Comparison of ENCODE assay signal across 8 mouse cellular contexts in the genomic region with DNA sequence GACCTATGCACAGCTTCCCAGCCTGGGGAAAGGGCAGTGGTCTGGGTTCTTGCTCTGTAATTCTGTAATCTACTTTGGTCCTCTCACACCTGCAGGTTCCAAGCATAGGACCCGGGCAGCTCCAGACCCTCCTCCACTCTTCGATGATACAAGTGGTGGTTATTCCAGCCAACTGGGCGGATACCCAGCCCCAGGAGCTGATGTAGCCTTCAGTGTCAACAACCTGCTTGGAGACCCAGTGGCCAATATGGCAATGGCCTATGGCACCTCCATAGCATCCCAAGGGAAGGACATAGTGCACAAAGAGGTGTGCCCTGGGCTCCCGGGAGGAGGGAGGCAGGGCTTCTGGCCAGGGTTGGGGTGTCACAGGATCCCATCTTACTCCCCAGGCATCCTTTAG. TPM values are rescaled to one million over a fixed set of nuclear protein-coding genes. Genes with fewer than 3 reads are reported as not detected.
DNase-seq lines count a peak whose midpoint lies in the region; ATAC-seq and TF ChIP-seq lines count a peak whose summit lies in the region.

No protein-coding gene starts in this region.

- ATAC-seq in kidney, embryonic 15.5 days (replicated peaks; ENCODE audit: low FRiP score): no peak
- no peak for ATAC-seq in embryonic facial prominence, embryonic 11.5 days (replicated peaks; ENCODE audit: insufficient number of reproducible peaks, low FRiP score, low TSS enrichment, low read depth)
- ATAC-seq in hindbrain, postnatal 0 days: no peak
- ATAC-seq in midbrain, postnatal 0 days (ENCODE audit: low FRiP score): no peak

- peak overlapping the region; percentile 83 for H3K9ac ChIP-seq in kidney, embryonic 15.5 days
- no peak overlapping the region; the same call in 1 of the 2 replicates for H3K9ac ChIP-seq in embryonic facial prominence, embryonic 11.5 days (replicated peaks; ENCODE audit: low read length)
- H3K9ac ChIP-seq in hindbrain, postnatal 0 days (replicated peaks; ENCODE audit: low read length): peak overlapping the region; percentile 58; the same call in 1 of the 2 replicates
- peak overlapping the region; percentile 66 for H3K9ac ChIP-seq in midbrain, postnatal 0 days (replicated peaks; ENCODE audit: low read length, poor library complexity, severe bottlenecking)

- DNase-seq in kidney, adult 11 months: no peak
- no peak for DNase-seq in embryonic facial prominence, embryonic 11.5 days (ENCODE audit: low spot score)
- DNase-seq in hindbrain, postnatal 0 days (ENCODE audit: low spot score): no peak
- no peak for DNase-seq in midbrain, postnatal 0 days (ENCODE audit: low spot score)
- no peak for DNase-seq in layer of hippocampus, adult 9-11 months
- no peak for DNase-seq in spleen, postnatal 10 days (ENCODE audit: low spot score in 2 of 2)
- no peak for DNase-seq in spleen, postnatal 4 days (ENCODE audit: low spot score in 2 of 2)

- H3K4me3 ChIP-seq in kidney, embryonic 15.5 days (replicated peaks): peak overlapping the region; percentile 90
- peak overlapping the region; percentile 72 for H3K4me3 ChIP-seq in embryonic facial prominence, embryonic 11.5 days (ENCODE audit: low read depth, low read length)
- H3K4me3 ChIP-seq in hindbrain, postnatal 0 days (ENCODE audit: low read length): peak overlapping the region; percentile 72
- peak overlapping the region; percentile 65 for H3K4me3 ChIP-seq in midbrain, postnatal 0 days (ENCODE audit: low read depth, low read length)

- H3K9me3 ChIP-seq in kidney, embryonic 15.5 days (replicated peaks): no peaks in the 10 kb centered on the region
- no peaks in the 10 kb centered on the region for H3K9me3 ChIP-seq in embryonic facial prominence, embryonic 11.5 days (replicated peaks; ENCODE audit: control insufficient read depth, low read length)
- H3K9me3 ChIP-seq in hindbrain, postnatal 0 days (ENCODE audit: low read length): no peaks in the 10 kb centered on the region
- no peaks in the 10 kb centered on the region for H3K9me3 ChIP-seq in midbrain, postnatal 0 days (ENCODE audit: low read length)

- peaks cover 37% of the 10 kb centered on the region for H3K36me3 ChIP-seq in kidney, embryonic 15.5 days
- no peaks in the 10 kb centered on the region for H3K36me3 ChIP-seq in embryonic facial prominence, embryonic 11.5 days (replicated peaks; ENCODE audit: control insufficient read depth, insufficient read depth, low read depth, low read length)
- H3K36me3 ChIP-seq in hindbrain, postnatal 0 days (ENCODE audit: insufficient read depth, low read length): peaks cover 16% of the 10 kb centered on the region; the same call in 1 of the 2 replicates
- H3K36me3 ChIP-seq in midbrain, postnatal 0 days (ENCODE audit: insufficient read depth, low read length): peaks cover 32% of the 10 kb centered on the region

- no peak for TF ChIP-seq CTCF in hindbrain, postnatal 0 days (IDR thresholded peaks at IDR 0.05; ENCODE audit: low read depth)
- no peak for TF ChIP-seq CTCF in midbrain, postnatal 0 days (IDR thresholded peaks at IDR 0.05)

- H3K27ac ChIP-seq in kidney, embryonic 15.5 days: no peak overlapping the region
- H3K27ac ChIP-seq in embryonic facial prominence, embryonic 11.5 days (replicated peaks; ENCODE audit: low read depth, low read length): no peak overlapping the region
- no peak overlapping the region; the same call in 1 of the 2 replicates for H3K27ac ChIP-seq in hindbrain, postnatal 0 days
- no peak overlapping the region for H3K27ac ChIP-seq in midbrain, postnatal 0 days (ENCODE audit: low read depth, low read length)

- peaks cover 33% of the 10 kb centered on the region for H3K4me1 ChIP-seq in kidney, embryonic 15.5 days
- H3K4me1 ChIP-seq in embryonic facial prominence, embryonic 11.5 days (ENCODE audit: control insufficient read depth, insufficient read depth, low read length): peaks cover 13% of the 10 kb centered on the region
- peaks cover 20% of the 10 kb centered on the region for H3K4me1 ChIP-seq in hindbrain, postnatal 0 days (ENCODE audit: insufficient read depth, low read length)
- H3K4me1 ChIP-seq in midbrain, postnatal 0 days (ENCODE audit: insufficient read depth, low read length): peaks cover 17% of the 10 kb centered on the region

- H3K27me3 ChIP-seq in kidney, embryonic 15.5 days: peaks cover 23% of the 10 kb centered on the region
- peaks cover 18% of the 10 kb centered on the region for H3K27me3 ChIP-seq in embryonic facial prominence, embryonic 11.5 days (ENCODE audit: control insufficient read depth, insufficient read depth, low read length)
- H3K27me3 ChIP-seq in hindbrain, postnatal 0 days (ENCODE audit: insufficient read depth, low read length): no peaks in the 10 kb centered on the region
- no peaks in the 10 kb centered on the region for H3K27me3 ChIP-seq in midbrain, postnatal 0 days (ENCODE audit: insufficient read depth, low read length)

- H3K4me2 ChIP-seq in kidney, embryonic 15.5 days: peak overlapping the region; percentile 87
- H3K4me2 ChIP-seq in embryonic facial prominence, embryonic 11.5 days (ENCODE audit: low read depth, low read length): peak overlapping the region; percentile 77
- peak overlapping the region; percentile 64 for H3K4me2 ChIP-seq in hindbrain, postnatal 0 days (ENCODE audit: low read depth, low read length)
- H3K4me2 ChIP-seq in midbrain, postnatal 0 days (ENCODE audit: low read depth, low read length, poor library complexity, severe bottlenecking): peak overlapping the region; percentile 84

- 84% methylated on average over 4 of the region's 4 CpGs for WGBS in kidney, embryonic 15.5 days
- WGBS in embryonic facial prominence, embryonic 11.5 days: 87% methylated on average over 4 of the region's 4 CpGs
- 96% methylated on average over 4 of the region's 4 CpGs for WGBS in hindbrain, postnatal 0 days
- 88% methylated on average over 4 of the region's 4 CpGs for WGBS in midbrain, postnatal 0 days

RNA-seq across cellular contexts. Expression of a gene that starts 1.0 kb away (rescaled TPM):
- polyA plus RNA-seq in kidney, embryonic 15.5 days (2015; fragmentation: Nextera tagmentation; extraction: Ambion mirVana): 99.8 and 101 TPM in 2 replicates
- 62.8 and 75.8 TPM in 2 replicates for polyA plus RNA-seq in embryonic facial prominence, embryonic 11.5 days (2014; fragmentation: Nextera tagmentation; extraction: Ambion mirVana)
- 59.7 and 69.0 TPM in 2 replicates for total RNA-seq in hindbrain, postnatal 0 days (2014; rRNA removed)
- 66.6 and 68.0 TPM in 2 replicates for polyA plus RNA-seq in hindbrain, postnatal 0 days (2015; fragmentation: Nextera tagmentation; extraction: Ambion mirVana)
- total RNA-seq in midbrain, postnatal 0 days (2014; rRNA removed): 40.4 and 53.9 TPM in 2 replicates
- polyA plus RNA-seq in midbrain, postnatal 0 days (2015; fragmentation: Nextera tagmentation; extraction: Ambion mirVana): 38.8 and 49.9 TPM in 2 replicates

RNA-seq across cellular contexts. Expression of a gene that starts 4.0 kb away (rescaled TPM):
- polyA plus RNA-seq in kidney, embryonic 15.5 days (2015; fragmentation: Nextera tagmentation; extraction: Ambion mirVana): 1.3 and 1.8 TPM in 2 replicates
- 1.8 and 2.1 TPM in 2 replicates for polyA plus RNA-seq in embryonic facial prominence, embryonic 11.5 days (2014; fragmentation: Nextera tagmentation; extraction: Ambion mirVana)
- total RNA-seq in hindbrain, postnatal 0 days (2014; rRNA removed): 68.9 and 76.6 TPM in 2 replicates
- polyA plus RNA-seq in hindbrain, postnatal 0 days (2015; fragmentation: Nextera tagmentation; extraction: Ambion mirVana): 61.0 and 71.5 TPM in 2 replicates
- total RNA-seq in midbrain, postnatal 0 days (2014; rRNA removed): 54.0 and 64.0 TPM in 2 replicates
- polyA plus RNA-seq in midbrain, postnatal 0 days (2015; fragmentation: Nextera tagmentation; extraction: Ambion mirVana): 64.2 and 72.0 TPM in 2 replicates

RNA-seq across cellular contexts. Expression of a gene that starts 9.0 kb away (rescaled TPM):
- polyA plus RNA-seq in kidney, embryonic 15.5 days (2015; fragmentation: Nextera tagmentation; extraction: Ambion mirVana): 13.3 and 15.1 TPM in 2 replicates
- polyA plus RNA-seq in embryonic facial prominence, embryonic 11.5 days (2014; fragmentation: Nextera tagmentation; extraction: Ambion mirVana): 48.9 and 54.0 TPM in 2 replicates
- total RNA-seq in hindbrain, postnatal 0 days (2014; rRNA removed): 549 and 573 TPM in 2 replicates
- 358 and 397 TPM in 2 replicates for polyA plus RNA-seq in hindbrain, postnatal 0 days (2015; fragmentation: Nextera tagmentation; extraction: Ambion mirVana)
- 677 and 753 TPM in 2 replicates for total RNA-seq in midbrain, postnatal 0 days (2014; rRNA removed)
- 547 and 553 TPM in 2 replicates for polyA plus RNA-seq in midbrain, postnatal 0 days (2015; fragmentation: Nextera tagmentation; extraction: Ambion mirVana)

RNA-seq across cellular contexts. Expression of a gene that starts 17.5 kb away (rescaled TPM):
- polyA plus RNA-seq in kidney, embryonic 15.5 days (2015; fragmentation: Nextera tagmentation; extraction: Ambion mirVana): 268 and 290 TPM in 2 replicates
- polyA plus RNA-seq in embryonic facial prominence, embryonic 11.5 days (2014; fragmentation: Nextera tagmentation; extraction: Ambion mirVana): 214 and 235 TPM in 2 replicates
- total RNA-seq in hindbrain, postnatal 0 days (2014; rRNA removed): 272 and 291 TPM in 2 replicates
- polyA plus RNA-seq in hindbrain, postnatal 0 days (2015; fragmentation: Nextera tagmentation; extraction: Ambion mirVana): 229 and 230 TPM in 2 replicates
- 192 and 242 TPM in 2 replicates for total RNA-seq in midbrain, postnatal 0 days (2014; rRNA removed)
- 204 and 227 TPM in 2 replicates for polyA plus RNA-seq in midbrain, postnatal 0 days (2015; fragmentation: Nextera tagmentation; extraction: Ambion mirVana)

RNA-seq across cellular contexts. Expression of a gene that starts 21.4 kb away (rescaled TPM):
- polyA plus RNA-seq in kidney, embryonic 15.5 days (2015; fragmentation: Nextera tagmentation; extraction: Ambion mirVana): 50.3 and 74.1 TPM in 2 replicates
- polyA plus RNA-seq in embryonic facial prominence, embryonic 11.5 days (2014; fragmentation: Nextera tagmentation; extraction: Ambion mirVana): 43.1 and 48.4 TPM in 2 replicates
- 15.4 and 16.4 TPM in 2 replicates for total RNA-seq in hindbrain, postnatal 0 days (2014; rRNA removed)
- 10.7 and 12.5 TPM in 2 replicates for polyA plus RNA-seq in hindbrain, postnatal 0 days (2015; fragmentation: Nextera tagmentation; extraction: Ambion mirVana)
- 22.0 and 23.3 TPM in 2 replicates for total RNA-seq in midbrain, postnatal 0 days (2014; rRNA removed)
- polyA plus RNA-seq in midbrain, postnatal 0 days (2015; fragmentation: Nextera tagmentation; extraction: Ambion mirVana): 15.7 and 18.3 TPM in 2 replicates

Comparison
In these comparisons a context has a peak if more than half of its experiments do, and no peak if none do; other contexts are left out.
1. RNA of a gene that starts 4.0 kb away (polyA plus RNA-seq): 61.0 to 71.5 TPM in hindbrain, postnatal 0 days and 64.2 to 72.0 TPM in midbrain, postnatal 0 days; 1.8 to 2.1 TPM in embryonic facial prominence, embryonic 11.5 days and 1.3 to 1.8 TPM in kidney, embryonic 15.5 days; every median in the first group is over 10 times any median in the second.
2. Peak in every context shown above with its lines, with median percentiles within 50 percentile points of each other: H3K4me2 ChIP-seq and H3K4me3 ChIP-seq.